Mouse (Mus musculus): ENCODE results near the gene Polm.

DNA sequence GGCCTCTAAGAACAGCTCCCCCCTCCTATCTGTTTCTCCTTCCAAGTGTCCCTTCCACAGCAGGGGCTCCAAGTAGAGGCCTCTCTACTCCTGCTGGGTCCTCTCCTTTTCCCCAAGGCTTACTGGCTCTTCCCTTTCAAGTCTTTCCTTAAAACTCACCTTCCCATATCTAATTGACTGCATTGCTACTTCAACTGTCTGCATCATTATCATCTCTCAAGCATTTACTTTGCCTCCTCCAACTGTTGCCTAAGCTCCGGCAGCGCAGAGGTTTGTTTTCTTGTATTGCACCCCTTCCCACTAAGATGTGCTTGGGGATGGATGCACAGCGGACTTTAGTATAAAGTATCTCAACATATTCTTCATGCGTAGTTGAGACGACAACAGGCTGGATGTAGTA lies 39.6 kb upstream of the Polm start:
- no peak for TF ChIP-seq CTCF (IDR thresholded peaks at IDR 0.05; ENCODE audit: extremely low read depth, insufficient read length, insufficient replicate concordance, low read depth, low read length)
- no peak for TF ChIP-seq POLR2A (IDR thresholded peaks at IDR 0.05; ENCODE audit: low read depth, low read length)

Measured in small intestine, adult 2 months (tissue).